Mouse (Mus musculus) heart, adult 2 months (tissue): ENCODE results near the gene Acy3.

Experiments used
- CTCF ChIP-seq: fragments of 200-600 bp; IDR thresholded peaks from 2 replicates; pipeline ENCODE4 v1.8.1; 2022; ENCODE audit warnings: antibody characterized with exemption, mild to moderate bottlenecking, moderate library complexity
- EP300 ChIP-seq: fragments of 200-500 bp; IDR thresholded peaks from 2 replicates; pipeline ENCODE4 v1.6.1; 2011; ENCODE audit warnings: low read depth, low read length, control low read depth; ENCODE audit not compliant: insufficient read depth
- POLR2A ChIP-seq: fragments of 200-500 bp; IDR thresholded peaks from 2 replicates; pipeline ENCODE4 v1.6.1; 2011; ENCODE audit warnings: mild to moderate bottlenecking, low read depth, low read length, control low read depth; ENCODE audit not compliant: insufficient read depth

DNA sequence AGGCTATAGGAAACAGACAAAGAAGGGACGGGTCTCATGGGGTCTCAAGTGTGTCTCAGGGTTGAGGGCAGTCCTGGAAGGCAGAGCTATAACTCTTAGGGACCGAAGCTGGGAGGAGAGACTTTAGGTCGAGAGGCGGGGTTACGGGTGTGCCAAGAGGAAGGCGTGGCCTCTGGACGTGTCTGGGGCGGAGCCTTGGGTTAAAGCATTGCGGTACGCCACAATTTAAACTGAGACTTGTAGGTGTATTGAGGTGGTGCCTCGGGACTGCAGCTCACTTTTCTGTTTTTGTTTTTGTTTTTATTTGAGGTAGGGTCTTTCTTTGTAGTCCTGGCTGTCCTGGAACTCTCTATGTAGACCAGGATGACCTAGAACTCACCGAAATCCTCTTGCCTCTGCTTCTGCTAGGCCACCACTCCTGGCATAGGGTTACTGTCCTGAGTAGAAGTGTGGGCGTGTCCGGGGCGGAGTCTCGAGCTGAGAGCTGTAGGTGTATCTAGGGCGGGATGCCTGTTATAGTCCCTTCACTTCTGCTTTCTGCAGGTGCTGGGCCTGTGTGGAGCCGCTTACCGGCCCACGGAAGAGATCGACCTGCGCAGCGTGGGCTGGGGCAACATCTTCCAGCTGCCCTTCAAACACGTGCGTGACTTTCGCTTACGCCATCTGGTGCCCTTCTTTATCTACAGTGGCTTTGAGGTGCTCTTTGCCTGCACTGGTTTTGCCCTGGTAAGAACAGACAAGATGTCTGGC lies 43.2 kb upstream of the Acy3 start:
- TF ChIP-seq POLR2A (no peak), CTCF (peak; percentile 20; the same call in 1 of the 2 replicates), EP300 (no peak)
